Mouse (Mus musculus) heart, embryonic 15.5 days (tissue): ENCODE measurements around the gene Uqcc3. TPM values are rescaled to one million over a fixed set of nuclear protein-coding genes. Genes with fewer than 3 reads are reported as not detected.

ENCODE experiments used
- ATAC-seq: fragments of 200-750 bp; cut with Nextera tagmentation; replicated peaks from 2 replicates; pipeline ENCODE4 v1.8.0; 2017; ENCODE audit warnings: low read depth, moderate TSS enrichment; ENCODE audit not compliant: insufficient number of reproducible peaks, insufficient read depth, low FRiP score
- H3K27ac ChIP-seq: fragments of 300-500 bp; sonication (generic); 2 replicates; pipeline ENCODE4 v1.5.1; 2015; ENCODE audit warnings: mild to moderate bottlenecking, inconsistent platforms
- H3K27me3 ChIP-seq: fragments of 300-500 bp; sonication (generic); 2 replicates; pipeline ENCODE4 v1.6.1; 2015; ENCODE audit warnings: inconsistent platforms
- H3K36me3 ChIP-seq: fragments of 300-500 bp; sonication (generic); 2 replicates; pipeline ENCODE4 v1.6.1; 2015; ENCODE audit warnings: mild to moderate bottlenecking, inconsistent platforms
- H3K4me1 ChIP-seq: fragments of 300-500 bp; sonication (generic); replicated peaks from 2 replicates; pipeline ENCODE4 v1.6.1; 2015; ENCODE audit warnings: inconsistent platforms
- H3K4me2 ChIP-seq: fragments of 300-500 bp; sonication (generic); 2 replicates; pipeline ENCODE4 v1.6.1; 2015; ENCODE audit warnings: inconsistent platforms, mild to moderate bottlenecking, moderate library complexity
- H3K4me3 ChIP-seq: fragments of 300-500 bp; sonication (generic); 2 replicates; pipeline ENCODE4 v1.5.1; 2015; ENCODE audit warnings: mild to moderate bottlenecking, inconsistent platforms
- H3K9ac ChIP-seq: fragments of 300-500 bp; sonication (generic); 2 replicates; pipeline ENCODE4 v1.6.1; 2015; ENCODE audit warnings: mild to moderate bottlenecking, inconsistent platforms
- H3K9me3 ChIP-seq: fragments of 300-500 bp; sonication (generic); replicated peaks from 2 replicates; pipeline ENCODE4 v1.6.1; 2016; ENCODE audit warnings: inconsistent platforms
- WGBS: fragments of 180-500 bp; shearing (Covaris S2); methylation state at CpG from one replicate; pipeline ENCODE4 v1.1.7; 2015; ENCODE audit warnings: mixed read lengths; 5-methylcytosine and 5-hydroxymethylcytosine counted together
- polyA plus RNA-seq: library from polyadenylated mRNA; unstranded; fragments of >200 nt; fragmentation: Nextera tagmentation; extraction: Ambion mirVana; gene quantifications from 2 replicates; pipeline ENCODE4 v1.2.1, GENCODE M21; 2015

Uqcc3 gene
- 54.8 and 63.4 TPM in 2 replicates for polyA plus RNA-seq

DNA sequence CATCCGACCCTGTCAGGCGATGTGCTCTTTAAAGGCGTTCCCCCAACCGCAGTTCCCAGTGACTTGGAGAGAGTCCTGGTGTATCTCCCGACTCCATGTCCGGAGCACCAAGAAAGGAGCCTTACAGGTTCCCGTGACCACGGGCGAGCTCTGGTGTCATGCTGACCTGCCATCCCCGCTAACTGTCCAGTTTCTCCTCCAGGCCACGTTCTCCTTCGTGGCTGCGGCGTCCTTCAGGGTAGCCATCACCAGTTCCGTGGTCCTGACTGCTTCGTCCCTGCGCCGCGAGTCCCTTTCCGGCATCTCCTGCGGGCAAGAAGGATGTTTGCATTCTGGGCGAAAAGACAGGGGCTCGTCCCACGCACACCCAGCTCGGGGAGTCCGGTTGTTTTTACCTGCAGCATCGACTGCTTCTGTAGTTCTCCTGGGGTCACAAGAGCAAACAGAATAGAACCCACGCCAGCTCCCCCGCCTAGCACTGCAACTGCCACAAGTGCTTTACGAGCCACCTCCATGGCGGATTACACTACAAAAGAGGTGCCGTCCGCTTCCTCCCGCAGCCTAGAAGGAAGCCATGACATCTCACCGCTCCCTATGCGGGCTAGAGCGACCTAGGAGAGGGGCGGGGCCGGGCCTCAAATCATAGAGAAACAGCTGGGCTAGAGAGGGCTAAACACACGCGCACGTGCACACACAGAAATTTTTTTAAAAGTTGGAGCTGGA is at the start of gene Uqcc3:
Gene Uqcc3, minus strand, starts transcription at position 613 of the 723 bp plus-strand sequence.
- Histone ChIP-seq H3K9me3 (no peaks in the 10 kb centered on the region), H3K4me1 (peaks cover 15% of the 10 kb centered on the region), H3K4me3 (peak within 1 kb of the TSS; percentile 79), H3K4me2 (peak within 1 kb of the TSS; percentile 84), H3K27me3 (no peaks in the 10 kb centered on the region), H3K9ac (peak within 1 kb of the TSS; percentile 75), H3K36me3 (peaks cover 17% of the 10 kb centered on the region), H3K27ac (peak within 1 kb of the TSS; percentile 89)
- ATAC-seq: peak; percentile 94
- WGBS: under 1% methylated on average over 42 of the region's 42 CpGs

DNA sequence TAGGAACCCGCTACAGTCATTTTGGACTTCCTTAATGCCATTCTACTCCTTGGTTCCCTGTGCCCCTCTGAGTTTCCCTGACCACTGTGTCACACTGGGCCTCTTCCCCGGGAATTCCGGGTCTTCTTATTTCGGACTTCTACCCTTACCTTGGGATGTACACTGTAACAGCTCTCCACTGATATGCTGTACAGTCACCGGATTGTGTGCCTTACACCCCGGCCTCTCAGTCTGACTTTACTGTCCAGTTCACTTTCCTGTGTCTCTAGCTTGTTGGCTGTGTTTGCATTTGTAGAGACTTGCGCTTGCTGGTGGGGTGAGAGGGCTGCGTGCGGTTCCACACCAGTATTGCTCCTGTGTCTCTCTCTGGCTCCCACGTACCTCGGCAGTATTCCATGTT is 49.4 kb upstream of the Uqcc3 start:
- peaks cover 46% of the 10 kb centered on the region for H3K36me3 ChIP-seq
- peak overlapping the region; percentile 88 for H3K4me2 ChIP-seq
- H3K4me1 ChIP-seq: peaks cover 22% of the 10 kb centered on the region
- peak overlapping the region; percentile 93 for H3K4me3 ChIP-seq
- WGBS: 6% methylated on average over 11 of the region's 11 CpGs
- ATAC-seq: no peak
- peak overlapping the region; percentile 92 for H3K9ac ChIP-seq
- no peaks in the 10 kb centered on the region; the same call in 1 of the 2 replicates for H3K27me3 ChIP-seq
- no peaks in the 10 kb centered on the region for H3K9me3 ChIP-seq
- peak overlapping the region; percentile 80 for H3K27ac ChIP-seq

DNA sequence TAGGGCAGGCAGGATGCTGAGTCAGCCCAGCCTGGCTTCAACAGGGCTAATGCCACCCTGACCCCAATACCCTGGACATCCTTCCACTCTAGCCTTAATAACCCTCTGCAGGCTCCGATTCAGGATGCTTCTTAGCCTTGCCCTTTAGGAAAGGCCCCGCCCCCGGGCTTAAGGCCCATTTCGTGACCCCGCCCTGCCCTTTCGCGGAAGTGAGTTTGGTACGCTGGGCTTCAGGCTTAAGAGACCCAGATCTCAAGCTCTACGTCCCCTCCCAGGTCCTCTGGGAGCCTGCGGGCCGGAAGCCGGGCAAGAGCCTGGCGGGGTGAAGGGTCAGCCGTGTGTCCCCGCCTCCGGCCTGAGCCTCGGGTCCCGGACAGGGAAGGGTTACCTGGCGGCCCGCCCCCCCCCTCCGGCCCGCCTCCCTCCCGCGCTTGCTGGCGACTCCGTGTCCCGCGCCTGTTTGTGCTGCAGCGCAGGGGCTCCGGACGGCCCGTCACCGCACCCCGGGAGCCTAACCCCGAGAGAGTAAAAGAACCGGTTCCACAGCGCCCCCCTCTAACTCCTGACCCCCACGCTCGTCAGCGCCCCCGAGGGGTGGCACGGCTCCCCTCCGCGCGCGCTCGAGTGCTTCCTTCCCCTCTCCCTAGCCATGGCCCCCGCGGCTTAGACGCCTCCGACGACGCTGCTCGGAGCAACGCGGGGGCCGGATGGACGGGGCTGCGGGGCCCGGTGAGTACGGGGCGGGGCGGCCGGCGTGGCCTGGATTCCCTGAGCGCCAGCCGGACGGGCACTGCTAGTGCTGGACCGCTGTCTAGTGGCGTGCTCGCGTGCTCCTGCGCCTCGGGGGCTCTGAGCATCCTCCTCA is 48.7 kb upstream of the Uqcc3 start, which contains the start of the genes Rom1 and Eml3:
Gene Rom1, minus strand, starts transcription at position 133 of the 865 bp plus-strand sequence.
Gene Eml3, plus strand, starts transcription at position 329 of the 865 bp plus-strand sequence.
- Histone ChIP-seq H3K4me3 (peak within 1 kb of the TSS; percentile 93), H3K9ac (peak within 1 kb of the TSS; percentile 92), H3K36me3 (peaks cover 39% of the 10 kb centered on the region), H3K27ac (peak within 1 kb of the TSS; percentile 80), H3K27me3 (no peaks in the 10 kb centered on the region; the same call in 1 of the 2 replicates), H3K4me1 (peaks cover 22% of the 10 kb centered on the region), H3K9me3 (no peaks in the 10 kb centered on the region), H3K4me2 (peak within 1 kb of the TSS; percentile 88)
- ATAC-seq: peak; percentile 77
- under 1% methylated on average over 67 of the region's 74 CpGs for WGBS

DNA sequence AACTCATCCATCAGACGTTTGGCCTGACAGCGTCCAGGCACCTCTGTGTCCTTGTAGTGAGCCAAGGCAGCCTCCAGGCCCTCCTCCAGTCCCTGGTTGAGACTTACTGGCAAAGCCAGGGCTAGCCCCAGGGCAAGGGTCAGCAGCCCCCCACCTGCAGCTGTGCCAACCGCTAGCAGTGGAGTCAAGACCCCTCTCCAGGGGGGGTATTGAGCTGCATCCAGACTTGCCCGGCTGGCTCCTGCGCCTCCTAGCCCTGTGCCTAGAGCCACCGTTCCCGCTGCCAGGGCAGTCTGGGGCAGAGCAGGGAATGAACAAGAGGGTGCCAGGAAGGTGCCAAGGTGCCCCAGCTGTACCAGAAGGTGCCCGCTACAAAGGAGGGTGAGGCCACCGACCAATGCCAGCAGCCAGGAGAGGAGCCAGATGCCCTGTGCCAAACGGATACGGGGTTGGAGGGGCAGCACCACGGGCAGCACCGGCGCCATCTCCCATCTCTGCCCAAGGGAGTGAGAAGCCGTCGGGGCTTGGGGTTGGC is 48.0 kb upstream of the Uqcc3 start:
- Histone ChIP-seq H3K4me3 (peak overlapping the region; percentile 93), H3K9me3 (no peaks in the 10 kb centered on the region), H3K4me2 (peak overlapping the region; percentile 88), H3K9ac (peak overlapping the region; percentile 92), H3K27me3 (no peaks in the 10 kb centered on the region; the same call in 1 of the 2 replicates), H3K4me1 (peaks cover 22% of the 10 kb centered on the region), H3K36me3 (peaks cover 36% of the 10 kb centered on the region), H3K27ac (peak overlapping the region; percentile 80)
- ATAC-seq: 0 out of 2 replicates have a peak, but pooled peaks have one; percentile 1
- 18% methylated on average over 16 of the region's 16 CpGs for WGBS

GRCm38 (mm10) chr19:8927891-8928525 is 47.3 kb upstream of the Uqcc3 start:
- Histone ChIP-seq H3K4me2 (no peak overlapping the region), H3K27me3 (no peaks in the 10 kb centered on the region; the same call in 1 of the 2 replicates), H3K36me3 (peaks cover 30% of the 10 kb centered on the region), H3K27ac (0 out of 2 replicates have a peak overlapping the region, but pooled peaks have one; percentile 80), H3K4me1 (peaks cover 22% of the 10 kb centered on the region), H3K4me3 (no peak overlapping the region), H3K9me3 (no peaks in the 10 kb centered on the region), H3K9ac (no peak overlapping the region)
- ATAC-seq: no peak
- 82% methylated on average over 12 of the region's 12 CpGs for WGBS

GRCm38 (mm10) chr19:8926766-8927165 is 46.0 kb upstream of the Uqcc3 start:
- Histone ChIP-seq H3K27ac (no peak overlapping the region), H3K4me2 (no peak overlapping the region), H3K9me3 (no peaks in the 10 kb centered on the region), H3K27me3 (no peaks in the 10 kb centered on the region; the same call in 1 of the 2 replicates), H3K4me3 (no peak overlapping the region), H3K4me1 (peaks cover 23% of the 10 kb centered on the region), H3K36me3 (peaks cover 31% of the 10 kb centered on the region), H3K9ac (no peak overlapping the region)
- WGBS: 75% methylated on average over 2 of the region's 2 CpGs
- ATAC-seq: no peak

DNA sequence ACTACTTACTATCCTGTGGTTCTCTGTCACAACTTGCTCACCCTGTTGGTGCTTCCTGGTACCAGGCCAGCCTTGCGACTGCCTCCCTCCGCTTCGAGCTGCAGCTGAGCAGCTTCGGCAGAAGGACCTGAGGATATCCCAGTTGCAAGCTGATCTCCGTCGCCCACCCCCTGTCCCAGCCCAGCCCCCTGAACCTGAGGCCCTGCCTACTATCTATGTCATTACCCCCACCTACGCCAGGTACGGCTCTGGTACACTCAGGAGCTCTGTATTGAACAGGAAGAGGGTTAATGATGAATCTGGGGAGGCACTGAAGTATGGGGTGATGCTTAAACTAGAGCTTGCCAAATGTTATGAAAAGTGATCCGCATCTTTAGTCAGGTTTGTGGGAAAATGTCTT is 41.0 kb upstream of the Uqcc3 start:
- Histone ChIP-seq H3K36me3 (peaks cover 20% of the 10 kb centered on the region; the same call in 1 of the 2 replicates), H3K27me3 (no peaks in the 10 kb centered on the region), H3K4me1 (peaks cover 15% of the 10 kb centered on the region), H3K27ac (no peak overlapping the region), H3K9me3 (no peaks in the 10 kb centered on the region), H3K9ac (peak overlapping the region; percentile 79; the same call in 1 of the 2 replicates), H3K4me3 (no peak overlapping the region), H3K4me2 (peak overlapping the region; percentile 77)
- WGBS: 72% methylated on average over 9 of the region's 9 CpGs
- no peak for ATAC-seq

- H3K9me3 ChIP-seq: no peaks in the 10 kb centered on the region
- H3K36me3 ChIP-seq: peaks cover 23% of the 10 kb centered on the region
- peak overlapping the region; percentile 92 for H3K4me3 ChIP-seq
- peak; percentile 21; the same call in 1 of the 2 replicates for ATAC-seq
- peak overlapping the region; percentile 77 for H3K4me2 ChIP-seq
- H3K9ac ChIP-seq: peak overlapping the region; percentile 79
- under 1% methylated on average over 6 of the region's 6 CpGs for WGBS
- no peaks in the 10 kb centered on the region for H3K27me3 ChIP-seq
- H3K27ac ChIP-seq: peak overlapping the region; percentile 93
- peaks cover 15% of the 10 kb centered on the region for H3K4me1 ChIP-seq
Observed at GRCm38 (mm10) chr19:8920836-8921291, 40.1 kb upstream of the Uqcc3 start.

DNA sequence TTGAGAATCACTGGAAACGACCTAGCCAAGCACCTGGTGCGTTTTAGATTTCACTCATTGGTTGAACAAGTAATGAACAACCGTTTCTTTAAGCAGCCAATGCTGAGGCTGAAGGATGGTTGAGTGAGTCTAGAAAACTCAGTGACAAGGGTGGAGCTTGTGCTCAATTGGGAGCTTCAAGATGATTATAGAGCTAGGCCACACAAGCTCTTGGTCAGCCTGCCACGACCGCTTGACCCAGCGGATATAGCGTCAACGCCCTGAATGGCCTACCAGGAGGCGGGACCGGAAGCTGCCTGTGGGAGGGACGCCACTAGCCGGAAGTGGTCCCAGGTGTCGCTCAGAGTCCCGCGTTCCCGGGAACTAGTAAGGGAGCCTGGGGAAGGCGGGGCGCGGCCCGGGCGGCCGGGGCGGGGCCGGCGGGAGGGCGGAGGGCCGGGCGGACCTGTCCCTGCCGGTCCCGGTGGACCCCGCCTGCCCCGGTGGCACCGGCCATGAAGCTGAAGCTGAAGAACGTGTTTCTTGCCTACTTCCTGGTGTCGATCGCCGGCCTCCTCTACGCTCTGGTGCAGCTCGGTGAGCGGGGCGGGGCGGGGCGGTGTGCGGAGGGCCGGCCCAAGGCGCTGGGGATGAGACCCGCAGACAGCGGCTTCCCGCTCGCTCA is 39.5 kb upstream of the Uqcc3 start, which contains the start of gene B3gat3:
Gene B3gat3, plus strand, starts transcription at position 302 of the 664 bp plus-strand sequence.
- Histone ChIP-seq H3K4me1 (peaks cover 15% of the 10 kb centered on the region), H3K4me2 (peak within 1 kb of the TSS; percentile 77), H3K27ac (peak within 1 kb of the TSS; percentile 93), H3K9ac (peak within 1 kb of the TSS; percentile 79), H3K9me3 (no peaks in the 10 kb centered on the region), H3K4me3 (peak within 1 kb of the TSS; percentile 92), H3K27me3 (no peaks in the 10 kb centered on the region), H3K36me3 (peaks cover 23% of the 10 kb centered on the region)
- WGBS: 2% methylated on average over 49 of the region's 50 CpGs
- ATAC-seq: peak; percentile 97

DNA sequence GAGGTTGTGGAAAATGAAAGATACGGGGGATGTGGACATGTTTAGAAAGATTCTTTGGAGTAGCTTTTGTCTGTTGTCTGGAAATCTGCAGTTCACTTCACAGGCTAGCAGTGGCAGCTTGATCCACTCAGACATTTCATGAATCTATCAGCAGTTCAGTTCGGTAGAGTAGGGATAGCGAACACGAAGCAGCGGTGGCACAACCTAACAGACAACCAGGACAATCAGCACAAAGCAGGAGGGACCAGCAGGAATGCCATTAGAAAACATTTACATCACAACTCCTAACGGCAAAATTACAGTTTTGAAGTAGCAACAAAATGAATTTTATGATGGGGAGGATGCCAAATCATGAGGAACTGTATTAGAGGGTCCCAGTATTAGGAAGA is 39.0 kb upstream of the Uqcc3 start:
- H3K9ac ChIP-seq: 0 out of 2 replicates have a peak overlapping the region, but pooled peaks have one; percentile 79
- no peaks in the 10 kb centered on the region for H3K9me3 ChIP-seq
- ATAC-seq: no peak
- peak overlapping the region; percentile 92 for H3K4me3 ChIP-seq
- peak overlapping the region; percentile 93 for H3K27ac ChIP-seq
- no peaks in the 10 kb centered on the region for H3K27me3 ChIP-seq
- peaks cover 15% of the 10 kb centered on the region for H3K4me1 ChIP-seq
- WGBS: 68% methylated on average over 6 of the region's 6 CpGs
- peaks cover 27% of the 10 kb centered on the region for H3K36me3 ChIP-seq
- peak overlapping the region; percentile 77 for H3K4me2 ChIP-seq
